Comparison of ENCODE assay signal across 15 mouse cellular contexts in genomic region chr5:4737013-4737412, GRCm38 (mm10). TPM values are rescaled to one million over a fixed set of nuclear protein-coding genes. Genes with fewer than 3 reads are reported as not detected.
DNase-seq lines count a peak whose midpoint lies in the region; ATAC-seq and TF ChIP-seq lines count a peak whose summit lies in the region.
"Had no signal": no experiment of that assay in that cellular context is flagged by ENCODE, and none has a peak within 500 bp of the region (broad histone marks: within the 10 kb centered on the region; RNA-seq: fewer than 3 reads in every experiment).

No protein-coding gene starts in this region.

- H3K4me2 ChIP-seq in midbrain, embryonic 11.5 days, result no peak overlapping the region
- H3K4me2 ChIP-seq in midbrain, embryonic 16.5 days (ENCODE audit: low read length), result no peak overlapping the region
- H3K4me2 ChIP-seq in kidney, postnatal 0 days (ENCODE audit: low read length), result no peak overlapping the region
- no peak overlapping the region for H3K4me2 ChIP-seq in liver, embryonic 13.5 days
- H3K4me2 ChIP-seq in hindbrain, embryonic 12.5 days (replicated peaks), result no peak overlapping the region
- no peak overlapping the region for H3K4me2 ChIP-seq in forebrain, embryonic 13.5 days
- H3K4me2 ChIP-seq: midbrain, embryonic 13.5 days had no signal

- no peak overlapping the region for H3K27ac ChIP-seq in midbrain, embryonic 11.5 days (ENCODE audit: low read depth, low read length)
- no peak overlapping the region for H3K27ac ChIP-seq in midbrain, embryonic 16.5 days (ENCODE audit: low read length)
- no peak overlapping the region for H3K27ac ChIP-seq in kidney, postnatal 0 days
- no peak overlapping the region for H3K27ac ChIP-seq in liver, embryonic 13.5 days
- H3K27ac ChIP-seq in hindbrain, embryonic 12.5 days, result no peak overlapping the region
- no peak overlapping the region for H3K27ac ChIP-seq in forebrain, embryonic 13.5 days
- H3K27ac ChIP-seq: hindbrain, postnatal 0 days; midbrain, embryonic 13.5 days had no signal

- peaks cover 3% of the 10 kb centered on the region; the same call in 1 of the 2 replicates for H3K4me1 ChIP-seq in midbrain, embryonic 11.5 days (ENCODE audit: control insufficient read depth, insufficient read depth, low read length)
- H3K4me1 ChIP-seq in midbrain, embryonic 16.5 days (ENCODE audit: control insufficient read depth, insufficient read depth, low read length), result peaks cover 8% of the 10 kb centered on the region; the same call in 1 of the 2 replicates
- no peaks in the 10 kb centered on the region for H3K4me1 ChIP-seq in kidney, postnatal 0 days (replicated peaks; ENCODE audit: insufficient read depth, low read length)
- H3K4me1 ChIP-seq in liver, embryonic 13.5 days (replicated peaks), result 0 out of 2 replicates have a peak, but pooled peaks cover 3% of the 10 kb centered on the region
- H3K4me1 ChIP-seq in hindbrain, embryonic 12.5 days, result peaks cover 17% of the 10 kb centered on the region
- peaks cover 13% of the 10 kb centered on the region for H3K4me1 ChIP-seq in forebrain, embryonic 13.5 days

- peak; percentile 72 for DNase-seq in midbrain, embryonic 11.5 days (ENCODE audit: low spot score, missing footprints)
- DNase-seq in kidney, postnatal 0 days (ENCODE audit: low spot score), result no peak
- DNase-seq in liver, embryonic 13.5 days, result no peak
- peak; percentile 60 for DNase-seq in yolk sac, embryonic 10.5 days (ENCODE audit: low spot score)
- DNase-seq: cerebellum, adult 2 months; heart, postnatal 14 days; lung, adult 18-20 months; lung, postnatal 4 days had no signal

- WGBS in midbrain, embryonic 11.5 days, result 51% methylated on average over 6 of the region's 6 CpGs
- whole genome bisulfite sequencing in midbrain, embryonic 16.5 days, result 54% methylated on average over 6 of the region's 6 CpGs
- 21% methylated on average over 6 of the region's 6 CpGs for WGBS in kidney, postnatal 0 days
- WGBS in liver, embryonic 13.5 days (ENCODE audit: insufficient replicate concordance), result 31% methylated on average over 6 of the region's 6 CpGs
- 37% methylated on average over 6 of the region's 6 CpGs for WGBS in hindbrain, embryonic 12.5 days
- 58% methylated on average over 6 of the region's 6 CpGs for WGBS in forebrain, embryonic 13.5 days

- no peak overlapping the region for H3K9ac ChIP-seq in midbrain, embryonic 11.5 days (ENCODE audit: low read length)
- H3K9ac ChIP-seq in midbrain, embryonic 16.5 days (ENCODE audit: low read depth, low read length), result no peak overlapping the region
- no peak overlapping the region for H3K9ac ChIP-seq in kidney, postnatal 0 days (ENCODE audit: low read depth, low read length)
- H3K9ac ChIP-seq in liver, embryonic 13.5 days, result no peak overlapping the region
- no peak overlapping the region for H3K9ac ChIP-seq in hindbrain, embryonic 12.5 days
- H3K9ac ChIP-seq in forebrain, embryonic 13.5 days, result no peak overlapping the region
- H3K9ac ChIP-seq: midbrain, embryonic 13.5 days had no signal

- 0 out of 2 replicates have a peak, but pooled peaks have one; percentile 9 for ATAC-seq in midbrain, embryonic 11.5 days (ENCODE audit: low FRiP score)
- no peak for ATAC-seq in midbrain, embryonic 16.5 days
- peak; percentile 71; the same call in 1 of the 2 replicates for ATAC-seq in kidney, postnatal 0 days (replicated peaks; ENCODE audit: low FRiP score, low read depth)
- ATAC-seq in liver, embryonic 13.5 days (ENCODE audit: low read depth), result peak; percentile 31; the same call in 1 of the 2 replicates
- ATAC-seq in erythroblast, adult 5-6 weeks (replicated peaks; ENCODE audit: low FRiP score, poor library complexity, severe bottlenecking), result no peak
- no peak for ATAC-seq in hindbrain, embryonic 12.5 days (ENCODE audit: low FRiP score)
- no peak for ATAC-seq in forebrain, embryonic 13.5 days
- ATAC-seq: forebrain, embryonic 16.5 days; hindbrain, postnatal 0 days; midbrain, embryonic 13.5 days had no signal

- no peaks in the 10 kb centered on the region for H3K27me3 ChIP-seq in midbrain, embryonic 11.5 days (ENCODE audit: control insufficient read depth, insufficient read depth, low read length)
- H3K27me3 ChIP-seq in midbrain, embryonic 16.5 days (ENCODE audit: control insufficient read depth, insufficient read depth, low read depth, low read length), result no peaks in the 10 kb centered on the region
- H3K27me3 ChIP-seq in kidney, postnatal 0 days (ENCODE audit: insufficient read depth, low read length), result no peaks in the 10 kb centered on the region
- no peaks in the 10 kb centered on the region for H3K27me3 ChIP-seq in liver, embryonic 13.5 days
- H3K27me3 ChIP-seq in hindbrain, embryonic 12.5 days, result peaks cover 5% of the 10 kb centered on the region; the same call in 1 of the 2 replicates
- no peaks in the 10 kb centered on the region for H3K27me3 ChIP-seq in forebrain, embryonic 13.5 days
- H3K27me3 ChIP-seq: midbrain, embryonic 13.5 days had no signal

- H3K9me3 ChIP-seq in midbrain, embryonic 11.5 days (ENCODE audit: control insufficient read depth, low read length), result no peaks in the 10 kb centered on the region
- H3K9me3 ChIP-seq in midbrain, embryonic 16.5 days (replicated peaks; ENCODE audit: control insufficient read depth, low read length, poor library complexity, severe bottlenecking), result no peaks in the 10 kb centered on the region
- H3K9me3 ChIP-seq in kidney, postnatal 0 days (replicated peaks; ENCODE audit: low read length), result no peaks in the 10 kb centered on the region
- H3K9me3 ChIP-seq in liver, embryonic 13.5 days (replicated peaks), result no peaks in the 10 kb centered on the region
- no peaks in the 10 kb centered on the region for H3K9me3 ChIP-seq in hindbrain, embryonic 12.5 days (replicated peaks)
- H3K9me3 ChIP-seq in forebrain, embryonic 13.5 days (replicated peaks), result no peaks in the 10 kb centered on the region
- H3K9me3 ChIP-seq: midbrain, embryonic 13.5 days had no signal

- no peaks in the 10 kb centered on the region for H3K36me3 ChIP-seq in midbrain, embryonic 11.5 days (ENCODE audit: control insufficient read depth, insufficient read depth, low read length)
- no peaks in the 10 kb centered on the region for H3K36me3 ChIP-seq in midbrain, embryonic 16.5 days (ENCODE audit: control insufficient read depth, insufficient read depth, low read length)
- no peaks in the 10 kb centered on the region for H3K36me3 ChIP-seq in kidney, postnatal 0 days (ENCODE audit: insufficient read depth, low read length)
- H3K36me3 ChIP-seq in liver, embryonic 13.5 days, result no peaks in the 10 kb centered on the region
- H3K36me3 ChIP-seq in hindbrain, embryonic 12.5 days, result no peaks in the 10 kb centered on the region
- H3K36me3 ChIP-seq in forebrain, embryonic 13.5 days (ENCODE audit: poor library complexity, severe bottlenecking), result no peaks in the 10 kb centered on the region
- H3K36me3 ChIP-seq: midbrain, embryonic 13.5 days had no signal

- TF ChIP-seq CTCF in kidney, postnatal 0 days (IDR thresholded peaks at IDR 0.05; ENCODE audit: low read depth), result no peak

- no peak overlapping the region for H3K4me3 ChIP-seq in midbrain, embryonic 11.5 days (ENCODE audit: low read depth, low read length)
- no peak overlapping the region for H3K4me3 ChIP-seq in midbrain, embryonic 16.5 days (ENCODE audit: low read depth, low read length)
- no peak overlapping the region for H3K4me3 ChIP-seq in kidney, postnatal 0 days (replicated peaks; ENCODE audit: low read depth, low read length)
- H3K4me3 ChIP-seq in liver, embryonic 13.5 days (replicated peaks), result no peak overlapping the region
- no peak overlapping the region for H3K4me3 ChIP-seq in hindbrain, embryonic 12.5 days
- H3K4me3 ChIP-seq in forebrain, embryonic 13.5 days, result no peak overlapping the region
- H3K4me3 ChIP-seq: midbrain, embryonic 13.5 days had no signal

RNA-seq across cellular contexts. Expression of gene Fzd1, which starts 20.8 kb away (rescaled TPM):
- 26.5 and 26.9 TPM in 2 replicates for polyA plus RNA-seq in midbrain, embryonic 11.5 days (2014; fragmentation: Nextera tagmentation; extraction: Ambion mirVana)
- 22.0 and 24.6 TPM in 2 replicates for polyA plus RNA-seq in midbrain, embryonic 16.5 days (2015; fragmentation: Nextera tagmentation; extraction: Ambion mirVana)
- 35.6 and 41.8 TPM in 2 replicates for polyA plus RNA-seq in kidney, postnatal 0 days (2015; fragmentation: Nextera tagmentation; extraction: Ambion mirVana)
- polyA plus RNA-seq in liver, embryonic 13.5 days (2015; fragmentation: Nextera tagmentation; extraction: Ambion mirVana), result 3.7 and 4.3 TPM in 2 replicates
- total RNA-seq in erythroblast, adult 5-6 weeks (2015; ENCODE audit: low replicate concordance), result not detected in 2 replicates
- total RNA-seq in erythroblast, adult 5-6 weeks (2017; ENCODE audit: low replicate concordance), result 0.14 and 0.60 TPM in 2 replicates
- 35.0 and 36.0 TPM in 2 replicates for polyA plus RNA-seq in hindbrain, embryonic 12.5 days (2016; fragmentation: Nextera tagmentation; extraction: Ambion mirVana)
- polyA plus RNA-seq in forebrain, embryonic 13.5 days (2015; fragmentation: Nextera tagmentation; extraction: Ambion mirVana), result 16.9 and 17.0 TPM in 2 replicates

Comparison
In these comparisons a context has a peak if more than half of its experiments do, and no peak if none do; other contexts are left out.
1. ATAC-seq: peak in midbrain, embryonic 11.5 days (single experiment), kidney, postnatal 0 days (single experiment) and liver, embryonic 13.5 days (single experiment); none in midbrain, embryonic 16.5 days (single experiment), erythroblast, adult 5-6 weeks (single experiment), hindbrain, embryonic 12.5 days (single experiment) and forebrain, embryonic 13.5 days (single experiment).
2. DNase-seq: peak in midbrain, embryonic 11.5 days (single experiment) and yolk sac, embryonic 10.5 days (single experiment); none in kidney, postnatal 0 days (single experiment) and liver, embryonic 13.5 days (single experiment).